Mouse (Mus musculus) left cerebral cortex, adult 2 months (tissue): ENCODE results near the gene Rdh5. TPM values are rescaled to one million over a fixed set of nuclear protein-coding genes. Genes with fewer than 3 reads are reported as not detected.

ENCODE experiments used
- DNase-seq, 2 experiments: peaks; one replicate each; pipeline ENCODE4 v3.0.0; 2021 to 2022; ENCODE audit warnings: low spot score in 2 of 2, mixed read lengths in 1 of 2; ENCODE audit errors: extremely low spot score in 1 of 2
- H3K27ac ChIP-seq: fragments of 200-600 bp; 2 replicates; pipeline ENCODE4 v1.8.1; 2022
- H3K4me3 ChIP-seq: fragments of 200-600 bp; 2 replicates; pipeline ENCODE4 v1.8.1; 2022
- CTCF ChIP-seq: fragments of 200-600 bp; IDR thresholded peaks from 2 replicates; pipeline ENCODE4 v1.8.1; 2022; ENCODE audit warnings: antibody characterized with exemption, mild to moderate bottlenecking, moderate library complexity
- intact Hi-C: fragments of 180-260 bp; cut with DNase I; formaldehyde crosslinking; loops from one replicate; pipeline ENCODE4 v1.15.1; 2025
- total RNA-seq, 2 experiments: library from RNA; stranded (reverse); gene quantifications; 2 replicates each; pipeline ENCODE4 v1.2.3; 2021

The Rdh5 gene
- total RNA-seq, 2 experiments from 2014 or later: 6.5 to 7.4 TPM

GRCm38 (mm10) chr10:128897501-128897900 lies 25.2 kb downstream of the Rdh5 start:
- intact Hi-C loops: loop anchor here (5.0 kb wide), 1 partner anchor 80 kb away; no protein-coding TSS in a partner anchor
- no peak overlapping the region for H3K4me3 ChIP-seq
- no peak overlapping the region for H3K27ac ChIP-seq
- DNase-seq: peak in 1 of 2 experiments; percentile 10
- TF ChIP-seq CTCF: no peak

DNA sequence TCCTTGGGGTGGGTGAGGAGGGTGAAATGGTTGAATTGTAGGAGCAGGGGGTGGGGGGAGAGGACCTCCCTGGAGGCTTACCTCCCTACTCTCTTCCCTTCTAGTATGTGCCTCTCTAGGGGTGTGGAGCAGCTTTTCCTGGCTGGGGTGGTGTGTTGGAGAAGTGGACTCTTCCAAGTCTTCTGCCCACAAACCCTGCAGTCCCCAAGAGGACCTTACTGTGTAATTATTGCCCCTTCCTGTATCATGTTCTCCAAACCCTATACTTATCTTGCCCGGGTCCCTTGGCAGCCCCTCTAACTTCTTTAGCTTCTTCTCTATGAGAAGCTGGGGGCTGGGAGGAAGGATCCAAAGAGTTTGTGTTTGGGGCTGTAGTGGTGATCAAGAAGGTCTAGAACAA lies 25.9 kb downstream of the Rdh5 start:
- Histone ChIP-seq H3K4me3 (no peak overlapping the region), H3K27ac (no peak overlapping the region)
- TF ChIP-seq CTCF: no peak
- DNase-seq: no peak
- intact Hi-C loops: loop anchor here (5.0 kb wide), 1 partner anchor 80 kb away; no protein-coding TSS in a partner anchor

GRCm38 (mm10) chr10:128895952-128896693 lies 26.6 kb downstream of the Rdh5 start:
- no peak overlapping the region for H3K4me3 ChIP-seq
- intact Hi-C loops: loop anchor here (1.0 to 5.0 kb wide), 3 partner anchors 51 to 165 kb away; no protein-coding TSS in a partner anchor
- peak in 1 of 2 experiments; percentile 45 for DNase-seq
- no peak for TF ChIP-seq CTCF
- H3K27ac ChIP-seq: peak overlapping the region; percentile 2; the same call in 1 of the 2 replicates

DNA sequence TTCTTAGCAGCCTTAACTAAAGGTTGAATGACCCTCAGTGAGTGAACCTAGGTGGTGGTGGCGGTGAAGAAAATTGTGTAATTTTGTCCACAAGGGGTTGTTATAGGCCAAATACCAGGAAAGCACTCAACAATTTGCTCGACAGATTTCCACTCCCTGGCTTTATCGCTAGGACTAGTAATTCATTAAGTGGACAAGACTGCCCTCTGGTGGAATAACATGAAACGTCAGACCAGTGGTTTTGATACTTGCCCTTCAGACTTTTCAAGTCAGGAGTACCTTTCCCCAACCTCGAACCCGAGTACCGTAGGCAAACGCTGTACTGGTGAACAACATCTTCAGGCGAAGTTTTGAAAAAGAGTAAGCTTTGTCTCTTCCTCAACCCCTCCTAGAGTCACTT lies 27.3 kb downstream of the Rdh5 start:
- intact Hi-C loops: loop anchor here (1.0 to 5.0 kb wide), 3 partner anchors 50 to 164 kb away; no protein-coding TSS in a partner anchor
- no peak overlapping the region for H3K4me3 ChIP-seq
- peak; percentile 90 for TF ChIP-seq CTCF
- 0 out of 2 replicates have a peak overlapping the region, but pooled peaks have one; percentile 2 for H3K27ac ChIP-seq
- peak; percentile 61 to 75 for DNase-seq

GRCm38 (mm10) chr10:128892246-128892645 lies 30.4 kb downstream of the Rdh5 start:
- intact Hi-C loops: no loop called here
- peak overlapping the region; percentile 65 for H3K4me3 ChIP-seq
- no peak for TF ChIP-seq CTCF
- no peak overlapping the region for H3K27ac ChIP-seq
- peak in 1 of 2 experiments; percentile 7 for DNase-seq

DNA sequence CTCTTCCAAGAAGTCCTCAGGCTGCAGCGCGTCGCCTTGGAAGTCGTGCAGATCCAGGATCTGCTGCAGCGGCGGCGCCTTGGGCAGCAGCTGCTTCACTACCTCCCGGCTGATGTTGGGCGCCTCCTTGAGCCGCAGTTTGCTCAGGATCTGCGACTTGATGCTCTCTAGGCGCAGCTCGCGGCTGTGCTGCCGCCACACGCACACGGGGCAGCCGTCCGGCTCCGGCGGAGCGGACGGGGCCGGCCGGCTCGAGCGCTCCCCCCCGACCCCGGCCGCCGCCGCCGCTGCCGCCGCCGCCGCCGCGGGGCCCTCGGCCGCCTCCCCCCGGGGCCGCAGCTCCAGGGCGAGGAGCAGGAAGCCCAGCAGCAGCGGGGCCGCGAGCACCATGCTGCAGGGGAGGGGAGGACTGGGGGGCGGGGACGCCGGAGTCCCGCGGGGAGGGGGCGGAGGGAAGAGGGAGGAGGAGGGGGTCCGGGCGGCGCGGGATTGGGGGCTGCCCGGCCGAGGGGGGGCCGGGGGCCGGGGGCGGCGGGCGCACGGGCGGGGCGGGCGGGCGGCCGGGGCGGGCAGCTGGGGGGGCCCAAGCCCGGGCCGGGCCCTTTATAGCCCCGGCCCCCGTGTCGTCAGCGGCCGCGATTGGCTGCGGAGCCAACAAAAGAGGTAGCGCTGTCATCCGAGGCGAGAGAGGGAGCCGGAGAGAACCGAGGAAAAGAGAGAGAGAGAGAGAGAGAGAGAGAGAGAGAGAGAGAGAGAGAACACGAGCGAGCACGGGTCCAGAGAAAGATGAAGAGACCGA lies 31.2 kb downstream of the Rdh5 start, which contains the start of gene Gdf11:
Gdf11 (minus strand) TSS at position 423 of the 799 bp plus-strand sequence.
- Histone ChIP-seq H3K27ac (no peak within 1 kb of the TSS), H3K4me3 (peak within 1 kb of the TSS; percentile 65)
- peak; percentile 40 to 65 for DNase-seq
- intact Hi-C loops: no loop called here
- TF ChIP-seq CTCF: no peak

- DNase-seq: peak in 1 of 2 experiments; percentile 8
- intact Hi-C loops: no loop called here
- H3K4me3 ChIP-seq: peak overlapping the region; percentile 65
- no peak for TF ChIP-seq CTCF
- no peak overlapping the region for H3K27ac ChIP-seq
Measured at GRCm38 (mm10) chr10:128890383-128891295, 32.0 kb downstream of the Rdh5 start.

DNA sequence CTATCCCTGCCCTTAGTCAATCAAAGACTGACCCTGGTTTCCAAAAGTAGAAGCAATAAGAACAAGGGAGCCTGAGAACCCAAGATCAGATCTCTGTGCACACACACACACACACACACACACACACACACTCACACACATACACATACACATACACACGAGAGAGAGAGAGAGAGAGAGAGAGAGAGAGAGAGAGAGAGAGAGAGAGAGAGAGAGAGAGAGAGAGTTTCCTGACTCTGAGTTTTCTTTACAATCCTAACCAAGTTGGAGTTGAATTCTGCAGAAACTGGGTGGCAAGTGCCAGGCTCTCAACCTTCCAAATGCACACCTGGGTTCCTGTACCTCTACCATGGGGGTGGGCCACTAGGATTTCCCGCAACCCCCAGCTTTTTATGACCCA lies 32.8 kb downstream of the Rdh5 start:
- intact Hi-C loops: no loop called here
- DNase-seq: no peak
- Histone ChIP-seq H3K27ac (no peak overlapping the region), H3K4me3 (no peak overlapping the region)
- no peak for TF ChIP-seq CTCF

- H3K4me3 ChIP-seq: no peak overlapping the region
- DNase-seq: no peak
- intact Hi-C loops: no loop called here
- TF ChIP-seq CTCF: no peak
- H3K27ac ChIP-seq: no peak overlapping the region
Measured at GRCm38 (mm10) chr10:128888941-128889827, 33.5 kb downstream of the Rdh5 start.

GRCm38 (mm10) chr10:128882067-128882466 lies 40.6 kb downstream of the Rdh5 start:
- DNase-seq: no peak
- Histone ChIP-seq H3K27ac (no peak overlapping the region), H3K4me3 (no peak overlapping the region)
- intact Hi-C loops: no loop called here
- TF ChIP-seq CTCF: no peak
